Mouse (Mus musculus) gastrocnemius, adult 2 months (tissue): ENCODE results near the gene Ccsap. TPM values are rescaled to one million over a fixed set of nuclear protein-coding genes. Genes with fewer than 3 reads are reported as not detected.

Experiments
- DNase-seq: peaks from one replicate; pipeline ENCODE4 v3.0.0; 2022
- H3K27ac ChIP-seq: fragments of 200-600 bp; 2 replicates; pipeline ENCODE4 v1.8.1; 2022; ENCODE audit warnings: mild to moderate bottlenecking
- H3K4me3 ChIP-seq: fragments of 200-600 bp; 2 replicates; pipeline ENCODE4 v1.8.1; 2022; ENCODE audit warnings: mild to moderate bottlenecking, moderate library complexity
- CTCF ChIP-seq: fragments of 200-600 bp; IDR thresholded peaks from 2 replicates; pipeline ENCODE4 v1.8.1; 2022; ENCODE audit warnings: antibody characterized with exemption, mild to moderate bottlenecking, moderate library complexity
- intact Hi-C: fragments of 180-260 bp; cut with DNase I; formaldehyde crosslinking; loops from one replicate; pipeline ENCODE4 v1.15.1; 2025
- total RNA-seq, 2 experiments: library from RNA; stranded (reverse); gene quantifications; 2 replicates each; pipeline ENCODE4 v1.2.3; 2021

Ccsap gene
- total RNA-seq, 2 experiments from 2014 or later: 0.42 to 0.46 TPM

GRCm38 (mm10) chr8:123845114-123845513, 14.9 kb downstream of the Ccsap start:
- H3K27ac ChIP-seq: no peak overlapping the region
- no peak for TF ChIP-seq CTCF
- DNase-seq: no peak
- no peak overlapping the region for H3K4me3 ChIP-seq
- intact Hi-C loops: no loop called here

GRCm38 (mm10) chr8:123844341-123844740, 15.7 kb downstream of the Ccsap start:
- Histone ChIP-seq H3K4me3 (no peak overlapping the region), H3K27ac (no peak overlapping the region)
- TF ChIP-seq CTCF: no peak
- intact Hi-C loops: no loop called here
- DNase-seq: no peak

GRCm38 (mm10) chr8:123842086-123842485, 17.9 kb downstream of the Ccsap start:
- DNase-seq: no peak
- intact Hi-C loops: no loop called here
- H3K27ac ChIP-seq: no peak overlapping the region
- no peak for TF ChIP-seq CTCF
- no peak overlapping the region for H3K4me3 ChIP-seq

GRCm38 (mm10) chr8:123840578-123841345, 19.2 kb downstream of the Ccsap start:
- TF ChIP-seq CTCF: no peak
- no peak for DNase-seq
- no peak overlapping the region for H3K27ac ChIP-seq
- H3K4me3 ChIP-seq: no peak overlapping the region
- intact Hi-C loops: no loop called here

DNA sequence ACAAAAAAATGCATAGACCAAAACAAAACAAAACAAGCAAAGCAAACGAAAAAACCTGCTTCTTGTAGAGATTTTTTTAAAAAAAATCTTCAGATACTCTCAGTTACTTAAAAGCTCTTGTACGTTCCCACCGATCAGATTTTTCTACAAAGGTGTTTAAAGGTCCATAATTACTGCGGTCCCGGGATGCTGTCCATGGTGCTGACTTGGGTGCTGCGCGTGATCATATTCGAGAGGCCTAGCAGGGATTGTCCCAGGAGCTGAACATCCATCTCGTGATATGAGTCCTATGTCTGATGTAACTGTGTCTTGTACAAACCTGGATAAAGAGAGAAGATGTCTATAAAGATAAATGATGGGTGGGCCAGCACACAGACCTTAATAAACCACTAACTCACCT, 21.5 kb downstream of the Ccsap start:
- H3K4me3 ChIP-seq: no peak overlapping the region

GRCm38 (mm10) chr8:123836354-123836753, 23.7 kb downstream of the Ccsap start:
- intact Hi-C loops: loop anchor here (5.0 kb wide), 1 partner anchor 86 kb away; no protein-coding TSS in a partner anchor
- DNase-seq: no peak
- no peak overlapping the region for H3K27ac ChIP-seq
- no peak overlapping the region for H3K4me3 ChIP-seq
- no peak for TF ChIP-seq CTCF

More for the DNA sequence above, 21.5 kb downstream of the Ccsap start:
- no peak overlapping the region for H3K27ac ChIP-seq
- no peak for DNase-seq
- TF ChIP-seq CTCF: no peak
- intact Hi-C loops: loop anchor here (5.0 kb wide), 1 partner anchor 84 kb away; no protein-coding TSS in a partner anchor

GRCm38 (mm10) chr8:123835451-123835850, 24.6 kb downstream of the Ccsap start:
- intact Hi-C loops: loop anchor here (5.0 kb wide), 1 partner anchor 87 kb away; no protein-coding TSS in a partner anchor
- no peak overlapping the region for H3K27ac ChIP-seq
- no peak overlapping the region for H3K4me3 ChIP-seq
- DNase-seq: peak; percentile 71
- TF ChIP-seq CTCF: peak; percentile 86

DNA sequence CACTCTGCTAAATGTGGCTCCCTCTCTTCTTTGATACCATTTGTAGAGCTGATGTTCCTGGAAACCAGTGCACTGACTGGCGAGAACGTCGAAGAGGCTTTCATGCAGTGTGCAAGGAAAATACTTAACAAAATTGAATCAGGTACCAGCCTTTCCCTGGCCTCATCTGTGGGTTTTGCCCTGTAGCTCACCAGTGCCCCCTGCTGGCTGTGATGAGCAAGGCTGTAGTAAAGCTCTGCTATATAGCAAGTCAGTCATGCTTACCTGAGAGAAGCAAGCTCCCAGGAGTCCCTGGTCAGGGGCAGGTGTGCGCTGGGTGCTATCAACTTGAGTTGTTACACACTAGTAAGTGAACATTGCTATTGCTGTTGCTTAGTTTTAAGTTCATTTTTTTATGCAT, 27.3 kb downstream of the Ccsap start:
- Histone ChIP-seq H3K27ac (no peak overlapping the region), H3K4me3 (no peak overlapping the region)
- intact Hi-C loops: loop anchor here (1.0 kb wide), 1 partner anchor 42 kb away; no protein-coding TSS in a partner anchor
- DNase-seq: peak; percentile 80
- no peak; the same call in none of the 2 replicates for TF ChIP-seq CTCF

GRCm38 (mm10) chr8:123827523-123827922, 32.5 kb downstream of the Ccsap start:
- intact Hi-C loops: no loop called here

DNA sequence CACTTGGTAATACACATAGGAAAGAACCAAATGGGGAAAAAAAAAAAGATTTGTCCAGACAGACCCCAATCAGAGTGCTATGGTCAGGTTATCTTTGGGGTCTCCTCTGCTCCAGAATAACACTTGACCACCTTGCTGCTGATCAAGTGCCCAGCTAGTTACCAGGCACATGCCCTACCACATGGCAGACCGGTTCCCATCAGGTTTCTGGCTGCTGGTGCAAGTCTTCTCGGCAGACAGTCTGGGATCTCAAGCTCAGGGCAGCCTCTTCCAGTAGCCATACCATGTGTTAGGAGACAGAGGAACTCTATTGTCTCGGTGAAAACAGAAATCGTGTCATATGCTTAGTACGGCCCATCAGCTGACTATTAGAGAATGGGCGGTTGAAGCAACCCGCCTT, 33.3 kb downstream of the Ccsap start:
- DNase-seq: no peak
- Histone ChIP-seq H3K4me3 (no peak overlapping the region), H3K27ac (no peak overlapping the region)
- no peak for TF ChIP-seq CTCF
- intact Hi-C loops: no loop called here

More at GRCm38 (mm10) chr8:123827523-123827922, 32.5 kb downstream of the Ccsap start:
- Histone ChIP-seq H3K27ac (no peak overlapping the region), H3K4me3 (no peak overlapping the region)
- no peak for DNase-seq
- no peak for TF ChIP-seq CTCF

- Histone ChIP-seq H3K27ac (no peak overlapping the region), H3K4me3 (no peak overlapping the region)
- intact Hi-C loops: no loop called here
- peak; percentile 36 for TF ChIP-seq CTCF
- DNase-seq: no peak
Observed at GRCm38 (mm10) chr8:123826001-123826400, 34.0 kb downstream of the Ccsap start.

DNA sequence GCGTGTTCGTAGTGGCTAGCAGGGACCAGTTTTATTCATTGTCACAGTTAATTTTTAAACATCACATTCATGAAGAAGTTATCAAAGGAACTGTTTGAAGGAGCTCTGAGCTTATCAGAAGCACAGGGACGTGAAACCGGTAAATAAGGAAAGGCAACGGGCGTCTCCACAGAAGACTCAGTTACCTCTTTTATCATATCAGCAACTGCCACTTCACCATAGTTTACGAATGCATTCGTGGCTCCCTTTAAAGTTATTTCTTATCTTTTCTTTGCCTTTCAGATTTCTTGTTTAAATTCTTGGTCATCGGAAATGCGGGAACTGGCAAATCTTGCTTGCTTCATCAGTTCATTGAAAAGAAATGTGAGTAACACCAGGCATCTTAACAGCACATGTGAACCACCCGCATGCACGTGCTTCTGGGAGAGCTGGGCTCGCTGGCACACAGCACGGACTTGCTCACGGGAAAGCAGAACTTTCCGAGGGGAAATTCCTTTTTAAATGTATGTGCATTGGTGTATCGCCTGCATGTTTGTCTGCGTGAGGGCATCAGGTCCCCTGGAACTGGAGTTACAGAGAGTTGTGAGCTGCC, 36.4 kb downstream of the Ccsap start:
- intact Hi-C loops: no loop called here
- no peak for DNase-seq
- no peak for TF ChIP-seq CTCF
- Histone ChIP-seq H3K27ac (no peak overlapping the region), H3K4me3 (no peak overlapping the region)

DNA sequence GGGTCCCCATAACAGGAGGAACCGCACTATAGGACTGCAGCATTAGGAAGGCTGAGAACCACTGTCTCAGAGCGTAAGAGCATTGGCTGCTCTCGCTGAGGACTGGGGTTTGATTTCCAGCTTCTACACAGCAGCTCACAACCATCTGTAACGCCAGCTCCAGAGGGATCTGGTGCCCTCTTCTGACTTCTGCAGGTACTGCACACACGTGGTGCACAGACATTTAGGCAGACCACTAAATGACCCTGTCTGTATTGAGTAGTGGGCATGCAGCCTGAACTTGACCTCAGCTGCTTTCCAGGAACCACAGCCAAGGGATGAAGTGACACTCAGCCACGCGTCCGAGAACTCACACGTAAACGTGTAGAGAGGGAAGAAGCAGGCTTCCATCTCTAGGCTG, 36.9 kb downstream of the Ccsap start:
- DNase-seq: no peak
- TF ChIP-seq CTCF: peak; percentile 31
- Histone ChIP-seq H3K4me3 (no peak overlapping the region), H3K27ac (no peak overlapping the region)
- intact Hi-C loops: no loop called here
